Mouse (Mus musculus) WW6 (cell line): ENCODE data around the gene Slc35e2.
"Not testable (repeated sequence)": the region's sequence is repeated elsewhere in the genome, so short reads cannot be mapped to it uniquely, and the experiment has no call there.

Experiments
- DNase-seq: peaks from one replicate; pipeline ENCODE4 v3.0.0-alpha.2; 2013; ENCODE audit warnings: low read depth, low spot score

Slc35e2 gene

GRCm38 (mm10) chr4:155669598-155670075, 68.4 kb downstream of the Slc35e2 start:
- no peak for DNase-seq

GRCm38 (mm10) chr4:155670236-155670635, 69.0 kb downstream of the Slc35e2 start:
- DNase-seq = not testable (repeated sequence)

- DNase-seq = no peak
These were observed 70.9 kb downstream of the Slc35e2 start for GRCm38 (mm10) chr4:155672082-155672481.
